Mouse (Mus musculus) intestine, postnatal 0 days (tissue): ENCODE results near the gene Itpkb. TPM values are rescaled to one million over a fixed set of nuclear protein-coding genes. Genes with fewer than 3 reads are reported as not detected.

Experiments used
- ATAC-seq: fragments of 200-750 bp; cut with Nextera tagmentation; 2 replicates; pipeline ENCODE4 v1.8.0; 2017; ENCODE audit warnings: mild to moderate bottlenecking, moderate TSS enrichment, moderate library complexity
- H3K27ac ChIP-seq: fragments of 300-500 bp; sonication (generic); 2 replicates; pipeline ENCODE4 v1.5.1; 2014; ENCODE audit warnings: mild to moderate bottlenecking, low read depth, low read length, moderate library complexity
- H3K27me3 ChIP-seq: fragments of 300-500 bp; sonication (generic); replicated peaks from 2 replicates; pipeline ENCODE4 v1.6.1; 2014; ENCODE audit warnings: low read length, mixed read lengths; ENCODE audit not compliant: control insufficient read depth, insufficient read depth
- H3K36me3 ChIP-seq: fragments of 300-500 bp; sonication (generic); 2 replicates; pipeline ENCODE4 v1.6.1; 2014; ENCODE audit warnings: mild to moderate bottlenecking, moderate library complexity; ENCODE audit not compliant: control insufficient read depth, insufficient read depth
- H3K4me1 ChIP-seq: fragments of 300-500 bp; sonication (generic); replicated peaks from 2 replicates; pipeline ENCODE4 v1.6.1; 2014; ENCODE audit warnings: antibody characterized with exemption, low read length, mixed read lengths; ENCODE audit not compliant: control insufficient read depth, insufficient read depth
- H3K4me2 ChIP-seq: fragments of 300-500 bp; sonication (generic); replicated peaks from 2 replicates; pipeline ENCODE4 v1.6.1; 2014; ENCODE audit warnings: low read depth, mild to moderate bottlenecking, moderate library complexity
- H3K4me3 ChIP-seq: fragments of 300-500 bp; sonication (generic); 2 replicates; pipeline ENCODE4 v1.5.1; 2014; ENCODE audit warnings: low read depth, low read length
- H3K9ac ChIP-seq: fragments of 300-500 bp; sonication (generic); 2 replicates; pipeline ENCODE4 v1.6.1; 2014; ENCODE audit warnings: mild to moderate bottlenecking, low read depth, low read length
- H3K9me3 ChIP-seq: fragments of 300-500 bp; sonication (generic); 2 replicates; pipeline ENCODE4 v1.6.1; 2016; ENCODE audit warnings: mixed run types; ENCODE audit not compliant: control insufficient read depth
- CTCF ChIP-seq: sonication (generic); IDR thresholded peaks from 2 replicates; pipeline ENCODE4 v1.5.1; 2016; ENCODE audit warnings: low read depth, mild to moderate bottlenecking, control low read depth, antibody characterized with exemption, moderate library complexity
- WGBS: fragments of 180-500 bp; shearing (Covaris S2); extraction: QIAGEN DNeasy Blood & Tissue Kit; methylation state at CpG from one replicate; pipeline ENCODE4 v1.1.7; 2014; 5-methylcytosine and 5-hydroxymethylcytosine counted together
- polyA plus RNA-seq: library from polyadenylated mRNA; unstranded; fragments of >200 nt; fragmentation: Nextera tagmentation; extraction: Ambion mirVana; gene quantifications from 2 replicates; pipeline ENCODE4 v1.2.1, GENCODE M21; 2015

The Itpkb gene
- polyA plus RNA-seq, 1 experiment from 2014 or later: 2.3 TPM

GRCm38 (mm10) chr1:180359311-180359710, 29.0 kb downstream of the Itpkb start:
- 81% methylated on average over 5 of the region's 5 CpGs for WGBS
- Histone ChIP-seq H3K9ac (no peak overlapping the region), H3K4me2 (no peak overlapping the region), H3K27me3 (no peaks in the 10 kb centered on the region), H3K4me1 (no peaks in the 10 kb centered on the region), H3K36me3 (no peaks in the 10 kb centered on the region), H3K9me3 (no peaks in the 10 kb centered on the region), H3K27ac (no peak overlapping the region), H3K4me3 (no peak overlapping the region)
- no peak for ATAC-seq
- no peak for TF ChIP-seq CTCF

DNA sequence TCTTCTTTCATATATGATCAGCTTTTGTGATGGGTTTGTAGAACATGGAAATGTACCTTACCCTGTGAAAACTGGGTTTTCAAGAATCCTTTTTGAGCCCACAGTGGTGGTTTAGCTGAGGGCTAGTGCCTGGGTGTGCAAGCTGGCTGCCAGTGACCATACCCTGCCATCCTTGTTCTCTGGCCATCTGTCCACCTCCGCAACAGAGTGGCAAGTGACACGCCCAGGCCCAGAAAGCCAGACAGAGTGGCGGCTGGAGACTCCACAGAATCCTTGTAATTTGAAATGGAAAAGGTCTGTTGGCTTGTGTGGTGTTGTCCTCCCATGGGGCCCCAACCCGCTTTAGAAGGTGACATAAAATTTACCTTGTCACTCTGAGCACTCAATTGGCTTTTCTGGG, 31.9 kb downstream of the Itpkb start:
- H3K4me1 ChIP-seq: peaks cover 9% of the 10 kb centered on the region
- no peak overlapping the region for H3K4me2 ChIP-seq
- no peak overlapping the region for H3K9ac ChIP-seq
- no peaks in the 10 kb centered on the region for H3K9me3 ChIP-seq
- TF ChIP-seq CTCF: no peak
- no peak overlapping the region for H3K4me3 ChIP-seq
- WGBS: 94% methylated on average over 4 of the region's 4 CpGs
- no peaks in the 10 kb centered on the region for H3K27me3 ChIP-seq
- no peaks in the 10 kb centered on the region for H3K36me3 ChIP-seq
- H3K27ac ChIP-seq: no peak overlapping the region
- no peak for ATAC-seq

DNA sequence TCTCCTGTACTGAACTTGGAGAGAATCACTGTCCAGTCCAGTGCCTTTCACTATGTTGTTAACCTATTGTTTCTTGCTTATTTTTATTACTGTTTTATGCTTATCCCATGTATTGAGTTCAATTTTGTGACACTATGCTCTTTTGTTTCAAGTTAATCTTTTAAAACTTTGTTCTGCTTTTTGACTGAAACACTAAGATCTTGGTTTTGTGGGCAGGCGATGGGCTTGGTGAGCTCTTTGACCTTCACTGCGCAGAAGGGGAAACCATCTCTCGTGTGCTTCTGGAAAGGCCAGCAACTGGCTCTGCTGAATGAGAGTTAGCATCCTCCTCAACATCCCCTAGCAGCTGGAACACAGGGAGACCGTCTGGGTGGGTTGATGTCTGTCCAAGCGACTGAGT, 32.6 kb downstream of the Itpkb start:
- Histone ChIP-seq H3K9me3 (no peaks in the 10 kb centered on the region), H3K27ac (no peak overlapping the region), H3K9ac (no peak overlapping the region), H3K27me3 (no peaks in the 10 kb centered on the region), H3K4me3 (no peak overlapping the region), H3K4me2 (no peak overlapping the region), H3K4me1 (peaks cover 11% of the 10 kb centered on the region), H3K36me3 (no peaks in the 10 kb centered on the region)
- ATAC-seq: no peak
- 79% methylated on average over 5 of the region's 5 CpGs for WGBS
- TF ChIP-seq CTCF: no peak

GRCm38 (mm10) chr1:180363317-180363716, 33.0 kb downstream of the Itpkb start:
- ATAC-seq: no peak
- WGBS: 70% methylated on average over 3 of the region's 3 CpGs

GRCm38 (mm10) chr1:180364005-180364404, 33.7 kb downstream of the Itpkb start:
- 16% methylated on average over 17 of the region's 17 CpGs for WGBS
- Histone ChIP-seq H3K4me1 (peaks cover 11% of the 10 kb centered on the region), H3K4me3 (no peak overlapping the region), H3K27me3 (no peaks in the 10 kb centered on the region), H3K4me2 (peak overlapping the region; percentile 75), H3K36me3 (no peaks in the 10 kb centered on the region; the same call in 1 of the 2 replicates), H3K9me3 (no peaks in the 10 kb centered on the region), H3K27ac (no peak overlapping the region), H3K9ac (no peak overlapping the region)
- ATAC-seq: peak; percentile 53
- TF ChIP-seq CTCF: no peak

More at GRCm38 (mm10) chr1:180363317-180363716, 33.0 kb downstream of the Itpkb start:
- Histone ChIP-seq H3K9ac (no peak overlapping the region), H3K9me3 (no peaks in the 10 kb centered on the region), H3K27me3 (no peaks in the 10 kb centered on the region), H3K4me3 (no peak overlapping the region), H3K4me1 (peaks cover 11% of the 10 kb centered on the region), H3K36me3 (no peaks in the 10 kb centered on the region; the same call in 1 of the 2 replicates), H3K4me2 (no peak overlapping the region), H3K27ac (no peak overlapping the region)
- no peak for TF ChIP-seq CTCF

- 26% methylated on average over 2 of the region's 2 CpGs for WGBS
- Histone ChIP-seq H3K4me1 (peaks cover 11% of the 10 kb centered on the region), H3K9ac (no peak overlapping the region), H3K4me3 (peak overlapping the region; percentile 40), H3K9me3 (no peaks in the 10 kb centered on the region), H3K4me2 (peak overlapping the region; percentile 75), H3K27me3 (no peaks in the 10 kb centered on the region), H3K27ac (no peak overlapping the region), H3K36me3 (no peaks in the 10 kb centered on the region; the same call in 1 of the 2 replicates)
- ATAC-seq: no peak
- TF ChIP-seq CTCF: no peak
Observed at GRCm38 (mm10) chr1:180364720-180365119, 34.4 kb downstream of the Itpkb start.
